Mouse (Mus musculus) CD4-positive naive resting alpha-beta T cell, adult 76 days (primary cell): ENCODE results near the gene Gfra4. TPM values are rescaled to one million over a fixed set of nuclear protein-coding genes. Genes with fewer than 3 reads are reported as not detected.

Experiments
- total RNA-seq: library from RNA; stranded (reverse); gene quantifications from one replicate; pipeline ENCODE4 v1.2.4, GENCODE M21; 2023

Gene Gfra4
- not detected for total RNA-seq

GRCm38 (mm10) chr2:131042988-131043387, at the start of gene Gfra4:
Gfra4 (minus strand) TSS chr2:131043088.

GRCm38 (mm10) chr2:131086667-131087390, 43.9 kb upstream of the Gfra4 start, which contains the start of gene Siglec1:
Siglec1 (minus strand) TSS chr2:131086765.

GRCm38 (mm10) chr2:131063404-131063864, 20.5 kb upstream of the Gfra4 start, which contains the start of gene Adam33:
Adam33 (minus strand) TSS chr2:131063814.

Other genes starting within 250 kb of the Gfra4 start
- gene 4930402H24Rik, start 136.7 kb downstream of the Gfra4 start, total RNA-seq = 28.0 TPM
- 28.5 TPM for gene Atrn, start 136.6 kb downstream of the Gfra4 start, total RNA-seq
- 0.41 TPM for gene Adam33, start 20.7 kb upstream of the Gfra4 start, total RNA-seq
- gene Siglec1, start 43.7 kb upstream of the Gfra4 start, total RNA-seq = 0.29 TPM
- not detected for gene Hspa12b, start 84.2 kb upstream of the Gfra4 start, total RNA-seq
- not detected for gene Gm11037, start 90.4 kb upstream of the Gfra4 start, total RNA-seq
- 18.1 TPM for gene 1700037H04Rik, start 117.0 kb upstream of the Gfra4 start, total RNA-seq
- gene Cenpb, start 137.0 kb upstream of the Gfra4 start, total RNA-seq = 19.1 TPM
- gene Cdc25b, start 143.9 kb upstream of the Gfra4 start, total RNA-seq = 42.4 TPM
- 1.7 TPM for gene Spef1, start 144.2 kb upstream of the Gfra4 start, total RNA-seq
- 4.7 TPM for gene Ap5s1, start 164.0 kb upstream of the Gfra4 start, total RNA-seq
- 10.6 TPM for gene Mavs, start 191.0 kb upstream of the Gfra4 start, total RNA-seq
- gene Pank2, start 219.4 kb upstream of the Gfra4 start, total RNA-seq = 48.9 TPM